Mouse (Mus musculus) yolk sac, embryonic 10.5 days (tissue): ENCODE data around the gene Cdh13.

ENCODE experiments used
- DNase-seq: peaks from one replicate; pipeline ENCODE4 v3.0.0-alpha.2; 2017; ENCODE audit warnings: low spot score

Cdh13 gene

DNA sequence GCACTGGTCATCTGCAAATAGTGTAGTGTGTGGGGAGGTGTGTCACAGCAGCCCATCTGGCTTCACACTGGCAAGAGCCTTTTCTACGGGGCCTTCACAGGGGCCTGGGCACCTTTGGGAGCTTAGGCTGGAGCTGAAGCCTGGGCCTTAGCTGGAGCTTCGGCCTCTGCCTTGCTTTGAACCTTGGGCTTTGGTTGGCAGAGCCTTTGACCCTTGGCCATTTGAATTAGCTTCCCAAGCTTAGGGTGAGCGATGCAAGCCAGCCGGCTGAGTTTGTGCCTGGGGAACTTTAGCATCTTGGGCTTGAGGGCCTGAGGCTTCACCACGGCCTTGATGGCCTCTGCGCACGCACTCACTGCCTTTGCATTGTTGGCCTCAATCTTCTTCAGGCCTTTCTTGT, 98.1 kb downstream of the Cdh13 start:
- DNase-seq: no peak

GRCm38 (mm10) chr8:118384314-118384713, 100.8 kb downstream of the Cdh13 start:
- DNase-seq: no peak

DNA sequence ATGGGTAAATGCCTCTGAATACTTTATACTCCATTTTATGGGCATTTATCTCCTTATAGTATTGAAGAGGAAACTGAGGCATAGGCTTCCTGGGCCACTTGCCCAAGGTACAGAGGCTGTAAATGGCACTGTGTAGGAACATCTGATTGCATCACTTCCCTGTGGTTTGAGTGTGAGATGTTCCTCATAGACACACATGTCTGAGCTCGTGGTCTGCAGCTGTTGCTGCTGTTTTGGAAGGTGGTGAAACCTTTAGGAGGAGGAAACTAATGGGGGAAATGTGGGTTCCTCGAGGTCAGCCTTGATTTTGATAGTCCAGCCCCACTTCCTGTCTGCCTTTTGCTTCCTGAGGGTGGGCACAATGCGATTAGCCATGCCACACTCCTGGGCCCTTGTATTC, 105.9 kb downstream of the Cdh13 start:
- no peak for DNase-seq

DNA sequence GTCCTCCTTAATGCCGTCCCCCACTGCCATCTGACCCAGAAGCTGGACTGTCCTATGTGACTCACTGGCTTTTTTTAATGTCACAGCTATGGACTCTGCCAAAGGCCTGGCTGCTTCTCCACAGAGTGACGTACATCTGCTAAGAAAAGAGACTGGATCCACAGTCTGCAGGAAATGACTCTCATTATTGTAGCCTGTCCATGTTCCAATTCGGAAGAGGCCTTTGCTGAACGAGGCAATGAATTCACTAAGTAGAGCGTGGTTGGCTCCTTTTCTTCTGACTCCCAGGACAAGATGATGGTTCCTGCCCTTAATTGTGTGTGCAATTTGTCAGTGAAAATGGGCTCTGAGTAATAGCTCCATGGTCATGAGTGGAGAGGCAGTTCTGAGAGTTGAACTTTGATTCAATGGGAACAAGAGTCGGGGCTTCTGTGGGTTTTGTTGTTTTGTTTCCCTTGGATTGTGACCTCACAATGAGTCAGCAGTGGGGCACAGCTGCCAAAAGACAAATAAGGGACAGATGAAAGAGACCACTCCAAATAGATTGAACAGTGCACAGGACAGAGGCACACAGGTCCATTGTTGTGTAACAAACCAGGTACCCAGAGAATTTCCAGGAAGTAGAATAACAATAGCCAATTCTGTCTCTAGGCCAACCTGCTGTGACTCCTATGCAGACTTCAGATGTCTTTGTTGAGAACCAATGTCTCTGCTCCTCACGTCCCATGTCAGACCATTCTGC, 110.5 kb downstream of the Cdh13 start:
- DNase-seq: no peak

DNA sequence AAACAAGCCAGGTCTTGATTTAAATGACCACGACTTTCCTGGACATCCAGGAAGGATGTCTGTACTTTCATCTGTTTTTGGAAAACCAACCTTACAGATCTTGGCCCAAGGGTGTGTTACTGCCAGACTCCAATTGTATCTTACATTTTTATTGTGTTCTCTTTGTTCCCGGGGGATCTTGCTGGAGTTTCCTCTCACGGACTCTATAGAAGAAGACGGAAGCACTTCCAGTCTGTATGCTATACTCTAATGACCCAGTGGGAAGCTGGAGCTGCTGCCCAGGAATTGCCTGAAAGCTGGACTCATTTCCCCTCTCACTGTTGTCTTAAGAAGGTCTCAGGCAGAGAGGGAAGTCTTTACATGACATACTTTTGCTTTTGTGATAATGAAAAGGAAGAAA, 111.6 kb downstream of the Cdh13 start:
- no peak for DNase-seq

DNA sequence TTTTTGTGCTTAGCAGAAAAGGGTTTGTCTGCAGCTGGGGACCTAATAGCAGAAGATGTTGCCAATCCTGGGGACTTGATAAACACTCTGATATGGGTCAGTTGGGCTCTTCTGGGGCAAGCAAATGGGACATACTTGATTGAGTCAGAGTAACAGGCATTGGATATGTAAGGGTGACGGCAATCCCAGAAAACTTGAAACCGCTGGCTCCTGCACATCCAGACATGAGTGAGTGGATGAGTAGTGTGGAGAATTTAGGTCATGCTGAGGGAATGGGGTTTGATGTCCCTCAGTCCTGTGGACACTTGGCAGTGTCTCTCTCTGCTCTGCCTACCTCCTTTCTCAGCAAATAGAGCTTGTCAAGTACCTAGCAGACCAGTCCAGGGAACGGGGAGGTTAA, 121.3 kb downstream of the Cdh13 start:
- no peak for DNase-seq

DNA sequence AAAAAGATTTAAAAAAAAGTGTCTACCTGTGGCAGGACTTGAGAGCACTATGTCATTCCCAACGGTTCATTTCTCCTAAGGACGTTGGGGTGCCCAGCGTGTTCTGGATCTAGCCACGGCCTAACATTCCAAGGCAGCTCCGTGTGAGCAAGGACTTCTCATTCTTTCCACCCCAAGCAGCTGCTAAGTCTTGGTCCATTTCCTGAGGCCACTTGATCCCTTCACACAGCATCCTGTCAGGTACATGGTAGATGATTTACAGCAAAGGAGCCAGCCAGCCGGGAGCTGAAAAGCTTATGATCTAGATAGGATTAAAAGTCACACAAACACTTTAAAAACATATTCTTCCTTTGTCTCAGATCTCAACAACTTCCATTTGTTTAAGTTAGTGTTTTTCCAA, 123.8 kb downstream of the Cdh13 start:
- peak; percentile 3 for DNase-seq

DNA sequence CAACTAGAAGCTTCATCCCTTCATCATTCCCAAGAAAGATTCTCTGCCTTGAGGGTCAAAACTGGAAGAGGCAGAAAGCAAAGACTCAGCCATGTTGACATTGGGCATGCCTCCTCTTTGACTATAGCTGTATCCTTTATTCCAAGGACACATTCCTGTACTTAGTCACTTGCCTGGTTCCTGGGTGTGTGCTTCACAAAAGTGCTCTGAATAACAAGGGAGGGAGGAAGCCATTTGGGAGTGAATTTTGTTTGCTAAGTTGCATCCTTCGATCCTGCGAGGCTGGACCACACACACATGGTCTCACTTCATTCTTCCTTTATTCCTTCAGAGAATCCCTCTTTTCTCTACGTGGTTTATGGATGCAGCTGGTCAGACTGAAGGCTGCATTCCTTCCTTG, 125.9 kb downstream of the Cdh13 start:
- DNase-seq: no peak

- no peak for DNase-seq
These were observed 126.9 kb downstream of the Cdh13 start for GRCm38 (mm10) chr8:118410341-118410970.

- DNase-seq: no peak
These were observed 132.1 kb downstream of the Cdh13 start for GRCm38 (mm10) chr8:118415672-118416071.

GRCm38 (mm10) chr8:118416811-118417355, 133.3 kb downstream of the Cdh13 start:
- no peak for DNase-seq

DNA sequence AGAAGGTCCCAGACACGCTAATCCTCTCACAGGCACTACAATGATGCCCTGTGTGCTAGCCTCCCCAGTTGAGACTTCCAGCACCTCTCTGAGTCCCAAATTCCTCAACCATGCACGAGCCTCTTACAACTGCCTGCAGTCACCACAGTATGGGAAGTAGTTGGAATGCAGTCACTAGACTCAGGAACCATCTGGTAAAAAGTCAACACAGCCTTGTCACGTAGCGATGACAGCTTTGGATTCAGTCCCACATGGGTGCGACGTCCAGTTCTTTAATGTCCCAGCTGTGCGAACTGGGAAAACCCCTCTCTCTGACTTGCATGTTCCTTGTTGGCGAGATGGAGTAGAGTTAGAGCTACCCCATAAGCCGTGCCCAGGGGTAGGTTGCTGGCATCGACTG, 139.1 kb downstream of the Cdh13 start:
- no peak for DNase-seq

GRCm38 (mm10) chr8:118428941-118429340, 145.4 kb downstream of the Cdh13 start:
- no peak for DNase-seq

DNA sequence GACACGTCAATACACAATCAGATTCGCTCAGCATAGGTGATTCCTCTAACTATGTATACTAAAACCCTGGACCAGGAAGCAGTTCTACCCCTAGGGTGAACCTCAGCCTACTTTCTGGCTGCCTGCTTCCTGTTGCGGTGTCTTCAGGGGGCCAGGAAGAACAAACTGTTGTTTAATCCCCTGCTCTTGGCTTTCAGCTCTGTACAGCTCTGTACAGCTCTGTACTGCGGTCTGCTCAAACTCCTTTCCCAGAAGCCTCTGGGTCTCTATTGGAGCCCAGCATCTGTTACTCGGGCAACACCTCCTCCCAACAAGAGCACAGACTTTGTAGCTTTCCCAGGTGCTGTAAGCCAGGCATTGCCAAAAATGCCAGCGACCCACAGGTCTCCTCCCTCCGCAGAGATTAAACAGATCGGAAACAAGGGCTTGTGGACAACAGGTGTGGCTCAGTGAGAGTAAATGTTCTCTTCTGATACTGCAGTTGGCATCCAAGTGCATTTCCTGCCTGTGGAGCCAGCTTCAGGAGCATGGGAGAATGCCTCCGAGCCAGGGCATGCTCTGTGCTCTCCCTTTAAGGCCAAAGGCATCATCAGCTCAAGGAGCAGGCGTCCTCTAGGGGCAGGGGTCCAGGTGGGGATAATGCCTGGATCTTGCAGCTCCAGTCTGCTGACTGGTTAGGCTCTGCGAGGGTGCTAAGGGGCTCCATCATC, 148.4 kb downstream of the Cdh13 start:
- DNase-seq: no peak

GRCm38 (mm10) chr8:118433553-118434180, 150.1 kb downstream of the Cdh13 start:
- DNase-seq: no peak

DNA sequence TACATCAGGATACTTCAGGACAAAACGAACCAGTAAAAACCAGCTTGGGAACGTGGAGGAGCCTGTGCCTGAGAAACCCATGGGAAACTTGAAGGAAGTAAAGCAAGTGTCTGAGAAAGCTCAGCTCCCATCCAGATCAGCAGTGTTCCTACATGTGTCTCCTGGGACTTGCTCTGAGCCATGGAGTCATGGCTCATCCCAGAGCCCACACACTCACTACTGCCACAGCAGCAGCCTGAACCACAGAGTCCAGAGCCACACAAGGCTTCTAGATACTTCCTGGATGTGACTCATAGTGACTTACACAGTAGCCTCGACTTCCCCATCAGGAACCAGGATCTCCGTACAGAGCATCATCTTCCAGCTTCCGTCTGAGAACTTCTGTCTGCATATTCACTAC, 153.2 kb downstream of the Cdh13 start:
- DNase-seq: no peak

GRCm38 (mm10) chr8:118437152-118437551, 153.6 kb downstream of the Cdh13 start:
- no peak for DNase-seq

GRCm38 (mm10) chr8:118437874-118438273, 154.3 kb downstream of the Cdh13 start:
- no peak for DNase-seq

- DNase-seq: no peak
These were observed 156.3 kb downstream of the Cdh13 start for GRCm38 (mm10) chr8:118439857-118440256.

GRCm38 (mm10) chr8:118443361-118443760, 159.8 kb downstream of the Cdh13 start:
- DNase-seq: no peak

DNA sequence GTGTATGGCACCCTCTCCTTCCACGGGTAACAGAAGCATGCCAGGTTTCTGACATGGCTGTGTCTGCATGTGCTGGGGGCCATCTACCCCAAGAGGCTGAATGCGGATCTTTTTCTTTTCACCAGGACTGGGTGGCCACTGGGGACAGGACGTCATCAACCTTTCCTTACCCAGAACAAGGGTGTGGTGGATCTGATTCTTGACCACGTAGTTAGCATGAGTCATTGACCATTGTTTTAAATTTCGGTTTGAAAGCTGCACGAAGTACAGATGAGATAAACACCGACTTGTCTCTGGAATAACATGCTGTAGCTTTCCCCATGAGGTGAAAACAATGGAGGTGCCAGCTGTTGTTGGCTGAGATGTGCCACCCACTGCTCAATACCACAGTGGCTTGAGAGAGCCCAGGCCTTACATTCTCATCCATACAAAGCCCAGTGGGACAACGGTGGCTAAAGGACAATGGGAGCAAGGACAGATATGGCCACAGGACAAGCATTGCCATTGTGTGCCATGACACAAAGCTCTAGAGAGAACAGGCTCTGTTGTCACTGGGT, 161.2 kb downstream of the Cdh13 start:
- DNase-seq: no peak

GRCm38 (mm10) chr8:118446516-118446915, 163.0 kb downstream of the Cdh13 start:
- DNase-seq: no peak
